Mouse (Mus musculus): ENCODE data around the gene St5. TPM values are rescaled to one million over a fixed set of nuclear protein-coding genes. Genes with fewer than 3 reads are reported as not detected.

Gene St5
- total and polyA plus RNA-seq, 3 experiments, result 18.9 to 51.5 (median 34.7) TPM

DNA sequence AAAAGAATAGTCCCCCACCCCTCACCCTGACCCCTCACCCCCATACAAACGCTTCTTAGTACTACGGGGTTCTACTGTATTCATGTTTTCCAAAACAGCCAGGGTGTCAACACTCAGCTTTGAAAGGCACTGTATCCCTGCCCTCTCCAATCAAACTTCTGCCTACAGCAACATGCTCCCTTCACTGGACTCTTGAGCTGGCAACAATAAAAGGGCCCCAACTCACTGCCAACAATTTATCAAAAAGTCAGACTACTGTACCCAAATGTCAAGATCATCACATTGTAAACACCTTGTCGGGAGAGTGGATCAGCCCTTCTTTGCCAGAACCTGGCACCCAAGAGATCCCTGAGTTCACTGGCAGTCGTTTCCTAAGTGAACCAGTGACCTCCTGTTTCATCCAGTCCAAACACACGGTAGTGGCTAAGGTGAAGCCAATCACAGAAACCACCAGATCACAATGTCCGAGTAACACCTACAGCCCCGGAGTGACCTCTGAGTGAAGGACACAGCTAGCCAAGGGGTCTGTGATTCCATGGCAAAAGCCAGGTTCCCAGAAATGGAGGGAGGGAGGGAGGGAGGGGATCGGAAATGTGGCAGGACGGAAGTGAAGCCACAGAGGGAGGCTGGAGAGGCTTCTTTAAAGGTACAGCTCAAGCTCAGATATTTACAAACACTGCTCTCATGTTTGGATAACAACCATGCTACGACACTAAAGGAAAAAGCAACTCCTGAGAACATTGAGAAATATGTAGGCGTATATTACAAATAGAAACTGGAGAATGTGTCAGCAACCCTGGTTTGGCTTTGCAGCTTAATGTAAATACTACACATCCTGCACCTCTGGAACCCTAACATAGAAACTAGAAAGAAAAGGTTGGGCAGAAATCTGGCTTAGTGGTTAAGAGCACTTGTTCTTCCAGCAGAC, 136.3 kb downstream of the St5 start:
- DNase-seq, result peak; percentile 31

DNA sequence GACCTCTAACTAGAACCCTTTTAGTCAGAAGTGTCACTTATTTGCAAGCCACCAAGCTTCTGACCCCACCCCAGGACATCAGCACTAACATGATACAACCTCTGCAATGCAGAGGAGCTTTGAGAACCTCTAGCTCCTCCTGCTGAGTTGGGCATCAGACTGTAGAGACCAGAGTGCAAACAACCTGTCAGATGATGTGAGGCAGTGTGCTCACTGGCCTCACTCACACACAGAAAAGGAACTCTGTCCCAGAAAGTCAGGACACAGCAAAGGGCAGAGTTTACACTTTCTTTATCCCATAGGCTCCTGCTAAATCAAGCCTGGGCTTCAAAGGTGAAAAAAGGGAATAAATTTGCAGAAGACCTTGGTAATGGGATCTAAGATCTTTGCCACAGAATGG, 137.1 kb downstream of the St5 start:
- DNase-seq, result no peak

DNA sequence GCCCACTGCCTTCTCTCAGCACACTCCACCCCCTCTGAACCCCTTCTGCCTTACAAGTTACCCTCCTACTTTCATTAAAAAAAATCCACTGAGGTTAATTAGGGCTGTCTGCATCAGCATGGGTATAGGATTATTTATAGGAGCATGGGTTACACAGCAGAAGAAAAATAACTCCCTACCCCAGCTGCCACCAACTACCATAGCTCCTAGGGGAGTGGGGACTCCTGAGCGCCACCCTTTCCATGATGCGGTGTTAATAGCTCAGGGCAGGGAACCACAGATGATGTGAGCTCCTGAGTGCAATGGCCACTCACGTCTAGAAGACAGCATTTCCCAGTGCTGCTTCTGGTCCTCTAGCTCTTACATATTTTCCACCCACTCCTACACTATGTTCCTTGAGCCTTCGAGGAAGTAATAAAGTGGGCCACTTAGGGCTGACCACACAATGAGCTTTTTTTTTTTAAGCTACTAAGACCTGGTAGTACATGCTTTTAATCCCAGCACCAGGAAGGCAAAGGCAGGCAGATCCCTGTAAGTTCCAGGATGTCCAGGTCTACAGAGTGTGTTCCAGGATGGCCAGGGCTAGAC, 139.5 kb downstream of the St5 start:
- no peak for DNase-seq

GRCm38 (mm10) chr7:109562676-109563075, 140.7 kb downstream of the St5 start:
- DNase-seq, result no peak

- DNase-seq, result no peak
Measured at GRCm38 (mm10) chr7:109562154-109562599, 141.2 kb downstream of the St5 start.

GRCm38 (mm10) chr7:109561466-109562153, 141.8 kb downstream of the St5 start:
- DNase-seq, result peak; percentile 38

GRCm38 (mm10) chr7:109559536-109559935, 143.9 kb downstream of the St5 start:
- peak; percentile 87 for DNase-seq

- DNase-seq, result peak; percentile 60
Measured at GRCm38 (mm10) chr7:109546726-109547125, 156.7 kb downstream of the St5 start.

GRCm38 (mm10) chr7:109546186-109546585, 157.2 kb downstream of the St5 start:
- DNase-seq, result no peak

DNA sequence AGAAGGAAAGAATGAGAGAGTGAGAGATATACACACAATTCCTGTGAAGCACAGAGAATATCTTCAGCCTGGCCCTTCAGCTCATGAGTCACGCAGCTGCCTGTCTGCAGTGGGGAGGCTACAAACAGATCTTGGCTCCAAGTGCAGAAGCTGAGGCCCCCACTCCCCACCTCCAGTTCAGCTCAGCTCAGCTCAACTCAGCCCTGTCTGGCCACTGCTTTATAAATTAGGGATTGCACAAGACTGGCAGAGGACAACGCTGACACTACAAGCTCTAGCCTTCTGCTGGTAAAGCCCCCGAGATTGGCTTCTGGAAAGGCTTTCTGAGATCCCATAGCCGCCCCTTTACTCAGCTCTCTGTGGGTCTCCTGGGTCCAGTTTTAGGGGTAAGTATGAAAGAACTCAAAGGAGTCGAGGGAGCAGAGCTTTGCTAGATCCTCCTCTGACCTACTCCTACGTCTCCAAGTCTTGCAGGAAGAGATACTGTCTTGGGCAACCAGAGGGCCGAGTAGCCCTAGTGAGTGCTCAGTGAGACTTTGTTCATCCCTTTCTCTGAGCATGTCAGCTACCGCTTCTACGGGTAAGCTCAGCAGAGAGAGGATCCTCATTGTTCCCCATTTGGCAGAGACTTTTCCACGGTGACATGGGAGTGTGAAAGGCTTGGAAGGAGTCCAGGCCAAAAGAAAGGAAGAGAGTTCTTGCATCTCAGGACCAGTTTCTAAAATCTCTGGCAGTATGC, 158.0 kb downstream of the St5 start:
- DNase-seq, result peak; percentile 58

DNA sequence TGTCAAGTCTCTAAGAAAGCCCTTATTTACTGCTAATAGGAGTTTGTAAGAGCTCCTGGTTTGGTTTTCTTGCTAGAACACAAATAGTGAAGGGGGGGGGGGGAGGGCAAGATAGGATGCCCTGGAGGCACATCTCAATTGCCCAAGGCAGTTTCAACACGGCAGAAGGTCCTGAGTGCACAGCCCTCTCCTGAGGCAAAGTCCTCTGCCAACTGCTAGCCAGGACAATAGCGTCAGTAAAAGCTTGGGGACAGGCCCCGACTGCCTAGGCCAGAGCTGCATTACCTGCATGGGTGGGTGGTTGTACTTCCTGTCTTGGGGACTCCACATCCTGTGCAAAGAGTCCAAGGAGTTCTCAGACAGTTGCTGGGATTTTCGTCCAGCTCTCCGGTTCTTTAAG, 158.6 kb downstream of the St5 start:
- no peak for DNase-seq

GRCm38 (mm10) chr7:109542364-109542628, 161.1 kb downstream of the St5 start:
- no peak for DNase-seq

DNA sequence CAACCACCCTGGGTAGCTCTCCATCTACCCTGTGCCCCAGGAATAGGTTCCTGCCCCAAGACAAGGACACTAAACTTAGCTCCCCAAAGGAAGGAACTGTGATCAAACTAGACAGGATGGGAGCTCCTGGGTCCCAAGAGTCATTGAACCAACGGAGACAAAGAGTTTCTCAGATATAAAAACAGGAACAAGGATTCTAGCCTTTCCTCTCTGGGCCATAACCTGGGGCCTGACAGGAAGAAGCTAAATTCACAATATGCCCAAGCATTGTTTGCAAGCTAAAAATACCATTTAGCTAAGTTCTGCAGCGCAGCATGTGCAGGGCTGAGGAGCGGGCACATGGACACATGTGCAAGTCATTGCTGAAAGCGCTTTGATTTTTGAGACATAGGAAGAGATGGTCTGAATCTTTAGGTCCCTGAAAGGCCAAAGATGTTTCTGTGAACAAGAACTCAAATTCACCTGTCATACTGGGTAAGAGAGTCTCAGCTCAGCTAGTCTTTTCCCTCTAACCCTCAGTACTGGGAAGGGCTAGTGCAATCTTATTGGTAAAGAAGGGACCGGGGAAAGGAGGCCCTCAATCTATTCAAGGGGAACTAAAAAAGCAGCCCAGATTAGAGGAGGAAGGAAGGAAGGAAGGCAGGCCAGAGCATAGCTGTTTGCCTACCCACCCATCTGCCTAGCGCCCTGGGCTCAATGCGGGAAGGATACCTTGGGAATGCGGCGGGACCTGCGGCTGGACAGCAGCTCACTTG, 161.6 kb downstream of the St5 start:
- DNase-seq, result no peak

DNA sequence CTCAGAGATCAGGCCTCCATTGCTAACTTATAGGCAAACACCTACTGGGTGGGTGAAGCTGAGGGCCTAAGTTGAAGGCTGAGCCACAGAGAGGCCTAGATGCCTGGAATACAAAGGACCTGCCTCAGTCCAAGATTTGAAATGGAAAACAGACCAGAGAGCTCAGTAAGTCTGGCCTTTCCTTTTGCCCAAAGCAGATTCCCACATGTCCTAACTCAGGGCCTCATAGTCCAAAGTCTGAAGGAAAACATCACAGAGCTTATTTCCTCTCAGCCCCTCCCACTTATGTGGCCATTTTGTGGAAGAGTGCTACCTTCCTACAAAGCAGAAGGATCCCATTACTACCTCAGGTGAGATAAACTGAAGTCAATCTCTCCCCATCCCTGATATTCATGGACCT, 162.5 kb downstream of the St5 start:
- no peak for DNase-seq

GRCm38 (mm10) chr7:109536451-109536946, 166.9 kb downstream of the St5 start:
- no peak for DNase-seq

DNA sequence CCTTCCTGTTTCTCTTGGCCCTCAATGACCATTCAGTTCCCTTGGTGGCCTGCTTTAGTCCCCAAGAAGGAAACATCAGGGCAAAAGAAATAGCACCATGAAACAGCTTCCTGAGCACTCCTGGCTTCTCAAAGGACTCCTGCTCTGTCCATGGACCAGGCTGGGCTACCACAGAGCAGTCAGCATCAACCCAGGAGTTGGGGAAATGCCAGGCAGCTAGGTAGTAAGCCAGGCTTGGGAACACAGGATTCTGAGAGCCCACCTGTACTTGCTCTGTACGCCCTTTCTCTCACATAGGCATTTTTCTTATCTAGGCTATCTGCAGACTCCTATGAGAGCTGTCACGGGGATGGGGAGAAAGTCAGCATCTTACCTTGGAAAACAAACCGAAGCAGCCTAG, 168.5 kb downstream of the St5 start:
- DNase-seq, result no peak

DNA sequence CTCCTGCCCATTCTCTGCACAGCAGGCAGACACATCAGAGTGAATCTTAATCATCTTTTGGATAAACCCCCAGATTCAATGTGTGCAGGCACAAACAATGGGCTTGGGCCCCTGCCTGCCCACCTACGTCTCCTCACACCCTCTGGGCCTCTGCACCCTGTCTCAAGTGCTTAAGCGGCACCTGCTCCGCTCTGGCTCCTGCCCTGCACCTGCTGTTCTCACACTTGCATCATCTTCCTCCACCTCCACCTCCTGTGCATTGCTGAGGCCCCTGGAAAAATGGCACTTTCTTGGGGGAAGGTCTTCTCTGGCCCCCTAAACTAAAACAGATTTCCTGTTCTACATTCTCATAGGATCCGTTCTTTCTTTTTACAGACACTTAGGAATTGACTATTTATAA, 169.5 kb downstream of the St5 start:
- no peak for DNase-seq

- DNase-seq, result no peak
Measured at GRCm38 (mm10) chr7:109533129-109533528, 170.3 kb downstream of the St5 start.

DNA sequence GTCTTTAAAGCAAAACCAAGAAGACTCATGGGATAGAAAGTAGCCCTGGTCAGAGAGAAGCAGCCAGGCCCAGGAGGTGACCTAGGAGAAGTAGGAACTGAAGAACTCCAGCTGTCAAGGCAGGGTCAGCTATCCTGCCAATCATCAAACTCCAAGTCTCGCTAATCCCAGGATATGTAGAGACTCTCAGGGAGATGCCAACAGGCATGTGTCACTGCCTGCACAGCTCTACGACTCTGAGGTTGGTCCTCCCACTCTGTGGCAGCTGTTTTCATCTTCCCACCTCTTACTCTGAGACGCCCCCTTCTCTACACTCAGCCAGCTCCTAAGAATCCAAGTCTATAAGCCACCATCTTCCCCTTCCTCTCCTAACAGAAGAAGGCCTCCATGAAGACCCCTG, 170.7 kb downstream of the St5 start:
- no peak for DNase-seq

DNA sequence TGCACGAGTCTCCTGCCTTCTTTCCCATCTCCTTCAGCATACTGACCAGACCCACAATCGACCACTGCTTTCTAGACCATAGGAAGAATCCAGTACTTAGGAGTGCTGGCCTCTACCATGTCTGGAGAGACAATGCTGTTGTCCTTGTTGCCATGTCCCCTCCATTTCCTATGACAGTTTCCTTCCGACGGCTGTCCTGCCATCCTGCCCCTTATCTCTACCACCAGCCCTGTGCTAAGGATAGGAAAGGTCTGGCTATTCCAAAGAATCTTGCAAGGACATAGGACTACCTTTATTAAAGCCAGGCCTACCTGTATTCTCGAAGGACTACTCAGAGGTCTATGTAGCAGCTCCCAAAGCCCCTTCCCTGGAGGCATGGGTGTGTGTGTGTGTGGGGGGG, 171.9 kb downstream of the St5 start:
- DNase-seq, result no peak

DNA sequence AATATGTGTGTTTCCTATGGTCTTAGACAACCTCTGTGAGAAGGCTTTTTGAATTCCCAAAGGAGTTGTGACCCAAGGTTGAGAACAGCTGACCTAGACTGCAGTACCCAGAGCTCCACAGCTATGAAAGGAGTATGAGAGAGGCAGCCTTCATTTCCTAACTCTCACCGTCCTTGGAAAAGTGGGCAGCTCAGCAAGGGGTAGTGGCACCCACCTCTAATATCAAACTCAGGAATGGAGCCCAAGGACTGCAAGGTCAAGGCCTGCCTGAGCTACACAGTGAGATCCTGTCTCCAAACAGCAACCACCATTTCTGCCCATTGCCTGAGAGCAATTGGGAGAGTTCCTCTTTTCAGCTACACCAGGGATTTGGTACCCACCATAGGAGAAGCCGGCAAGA, 173.7 kb downstream of the St5 start:
- DNase-seq, result no peak

- DNase-seq, result peak; percentile 63
Measured at GRCm38 (mm10) chr7:109528356-109528755, 175.0 kb downstream of the St5 start.

Measured in adrenal gland, adult 2 months (tissue).